Mouse (Mus musculus) intestine, postnatal 0 days (tissue): ENCODE data around the gene Epb41l2. TPM values are rescaled to one million over a fixed set of nuclear protein-coding genes. Genes with fewer than 3 reads are reported as not detected.

Experiments
- ATAC-seq: fragments of 200-750 bp; cut with Nextera tagmentation; 2 replicates; pipeline ENCODE4 v1.8.0; 2017; ENCODE audit warnings: mild to moderate bottlenecking, moderate TSS enrichment, moderate library complexity
- H3K27ac ChIP-seq: fragments of 300-500 bp; sonication (generic); 2 replicates; pipeline ENCODE4 v1.5.1; 2014; ENCODE audit warnings: mild to moderate bottlenecking, low read depth, low read length, moderate library complexity
- H3K27me3 ChIP-seq: fragments of 300-500 bp; sonication (generic); replicated peaks from 2 replicates; pipeline ENCODE4 v1.6.1; 2014; ENCODE audit warnings: low read length, mixed read lengths; ENCODE audit not compliant: control insufficient read depth, insufficient read depth
- H3K36me3 ChIP-seq: fragments of 300-500 bp; sonication (generic); 2 replicates; pipeline ENCODE4 v1.6.1; 2014; ENCODE audit warnings: mild to moderate bottlenecking, moderate library complexity; ENCODE audit not compliant: control insufficient read depth, insufficient read depth
- H3K4me1 ChIP-seq: fragments of 300-500 bp; sonication (generic); replicated peaks from 2 replicates; pipeline ENCODE4 v1.6.1; 2014; ENCODE audit warnings: antibody characterized with exemption, low read length, mixed read lengths; ENCODE audit not compliant: control insufficient read depth, insufficient read depth
- H3K4me2 ChIP-seq: fragments of 300-500 bp; sonication (generic); replicated peaks from 2 replicates; pipeline ENCODE4 v1.6.1; 2014; ENCODE audit warnings: low read depth, mild to moderate bottlenecking, moderate library complexity
- H3K4me3 ChIP-seq: fragments of 300-500 bp; sonication (generic); 2 replicates; pipeline ENCODE4 v1.5.1; 2014; ENCODE audit warnings: low read depth, low read length
- H3K9ac ChIP-seq: fragments of 300-500 bp; sonication (generic); 2 replicates; pipeline ENCODE4 v1.6.1; 2014; ENCODE audit warnings: mild to moderate bottlenecking, low read depth, low read length
- H3K9me3 ChIP-seq: fragments of 300-500 bp; sonication (generic); 2 replicates; pipeline ENCODE4 v1.6.1; 2016; ENCODE audit warnings: mixed run types; ENCODE audit not compliant: control insufficient read depth
- CTCF ChIP-seq: sonication (generic); IDR thresholded peaks from 2 replicates; pipeline ENCODE4 v1.5.1; 2016; ENCODE audit warnings: low read depth, mild to moderate bottlenecking, control low read depth, antibody characterized with exemption, moderate library complexity
- WGBS: fragments of 180-500 bp; shearing (Covaris S2); extraction: QIAGEN DNeasy Blood & Tissue Kit; methylation state at CpG from one replicate; pipeline ENCODE4 v1.1.7; 2014; 5-methylcytosine and 5-hydroxymethylcytosine counted together
- polyA plus RNA-seq: library from polyadenylated mRNA; unstranded; fragments of >200 nt; fragmentation: Nextera tagmentation; extraction: Ambion mirVana; gene quantifications from 2 replicates; pipeline ENCODE4 v1.2.1, GENCODE M21; 2015

Epb41l2 gene
- polyA plus RNA-seq, 1 experiment from 2014 or later, result 13.8 TPM

GRCm38 (mm10) chr10:25408136-25408650, 48.6 kb downstream of the Epb41l2 start:
- no peak overlapping the region for H3K9ac ChIP-seq
- H3K4me2 ChIP-seq, result no peak overlapping the region
- H3K4me1 ChIP-seq, result 0 out of 2 replicates have a peak, but pooled peaks cover 2% of the 10 kb centered on the region
- ATAC-seq, result no peak
- no peaks in the 10 kb centered on the region for H3K9me3 ChIP-seq
- WGBS, result 85% methylated on average over 14 of the region's 14 CpGs
- no peaks in the 10 kb centered on the region for H3K27me3 ChIP-seq
- H3K4me3 ChIP-seq, result no peak overlapping the region
- TF ChIP-seq CTCF, result no peak
- H3K27ac ChIP-seq, result no peak overlapping the region
- H3K36me3 ChIP-seq, result no peaks in the 10 kb centered on the region

GRCm38 (mm10) chr10:25411836-25412373, 52.3 kb downstream of the Epb41l2 start:
- no peak for TF ChIP-seq CTCF
- Histone ChIP-seq H3K4me2 (no peak overlapping the region), H3K9ac (no peak overlapping the region), H3K27ac (no peak overlapping the region), H3K4me1 (no peaks in the 10 kb centered on the region), H3K4me3 (no peak overlapping the region), H3K9me3 (no peaks in the 10 kb centered on the region), H3K27me3 (no peaks in the 10 kb centered on the region), H3K36me3 (no peaks in the 10 kb centered on the region)
- ATAC-seq, result no peak
- WGBS, result 60% methylated on average over 6 of the region's 6 CpGs

GRCm38 (mm10) chr10:25415188-25415717, 55.7 kb downstream of the Epb41l2 start:
- Histone ChIP-seq H3K9me3 (no peaks in the 10 kb centered on the region), H3K4me3 (no peak overlapping the region), H3K4me2 (no peak overlapping the region), H3K4me1 (no peaks in the 10 kb centered on the region), H3K9ac (no peak overlapping the region), H3K27me3 (no peaks in the 10 kb centered on the region), H3K36me3 (no peaks in the 10 kb centered on the region), H3K27ac (no peak overlapping the region)
- ATAC-seq, result no peak
- WGBS, result 77% methylated on average over 7 of the region's 7 CpGs
- peak; percentile 76 for TF ChIP-seq CTCF

DNA sequence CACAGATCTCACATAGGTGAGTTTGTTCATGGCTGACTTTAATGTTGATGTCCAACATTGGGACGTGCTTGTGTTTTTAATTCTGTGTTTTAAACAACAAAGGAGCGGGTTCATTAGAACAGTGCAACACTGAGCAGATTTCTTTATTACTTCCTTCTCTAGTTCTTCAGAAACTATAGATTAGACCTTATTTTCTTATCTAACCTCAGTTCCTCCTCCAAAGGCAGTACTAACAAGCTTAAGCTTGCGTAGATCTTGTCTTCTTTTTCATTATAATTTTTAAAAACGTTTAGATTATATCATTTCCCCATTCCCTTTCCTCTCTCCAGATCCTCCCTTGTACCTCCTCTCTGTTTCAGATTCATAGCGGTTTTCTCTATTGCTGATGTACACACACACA, 57.1 kb downstream of the Epb41l2 start:
- TF ChIP-seq CTCF, result no peak
- H3K4me3 ChIP-seq, result no peak overlapping the region
- no peak overlapping the region for H3K9ac ChIP-seq
- ATAC-seq, result no peak
- no peak overlapping the region for H3K4me2 ChIP-seq
- H3K9me3 ChIP-seq, result no peaks in the 10 kb centered on the region
- no peaks in the 10 kb centered on the region for H3K36me3 ChIP-seq
- H3K27ac ChIP-seq, result no peak overlapping the region
- no peaks in the 10 kb centered on the region for H3K27me3 ChIP-seq
- WGBS, result 73% methylated on average over 5 of the region's 5 CpGs
- no peaks in the 10 kb centered on the region for H3K4me1 ChIP-seq

- Histone ChIP-seq H3K4me2 (no peak overlapping the region), H3K36me3 (no peaks in the 10 kb centered on the region), H3K9ac (no peak overlapping the region), H3K9me3 (no peaks in the 10 kb centered on the region), H3K27ac (peak overlapping the region; percentile 17; the same call in 1 of the 2 replicates), H3K27me3 (no peaks in the 10 kb centered on the region), H3K4me1 (peaks cover 15% of the 10 kb centered on the region; the same call in 1 of the 2 replicates), H3K4me3 (no peak overlapping the region)
- TF ChIP-seq CTCF, result no peak
- no peak for ATAC-seq
- WGBS, result 17% methylated on average over 1 of the region's 1 CpGs
Measured at GRCm38 (mm10) chr10:25426058-25426457, 66.5 kb downstream of the Epb41l2 start.

DNA sequence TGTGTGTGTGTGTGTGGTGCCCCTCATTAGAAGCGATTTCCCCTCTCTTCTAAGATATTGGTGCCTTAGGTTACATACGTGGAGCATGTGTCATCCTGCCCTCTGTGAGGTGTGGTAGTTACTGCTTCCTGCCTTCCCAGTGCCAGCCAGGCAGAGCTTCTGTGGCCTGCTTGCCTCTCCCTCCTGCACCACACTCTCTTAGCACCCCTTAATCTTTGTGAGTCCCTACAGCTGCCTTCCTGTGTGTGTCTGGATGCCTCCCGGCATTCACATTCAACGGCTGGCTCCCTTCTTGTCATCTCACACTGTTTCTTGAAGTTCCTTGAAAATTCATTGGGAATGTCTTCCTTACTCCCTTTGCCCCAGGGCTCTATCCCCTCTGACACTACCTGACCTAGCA, 67.2 kb downstream of the Epb41l2 start:
- Histone ChIP-seq H3K4me2 (peak overlapping the region; percentile 40; the same call in 1 of the 2 replicates), H3K9me3 (no peaks in the 10 kb centered on the region), H3K4me3 (no peak overlapping the region), H3K27me3 (no peaks in the 10 kb centered on the region), H3K9ac (no peak overlapping the region), H3K27ac (peak overlapping the region; percentile 46; the same call in 1 of the 2 replicates), H3K36me3 (no peaks in the 10 kb centered on the region), H3K4me1 (peaks cover 15% of the 10 kb centered on the region; the same call in 1 of the 2 replicates)
- 17% methylated on average over 4 of the region's 4 CpGs for WGBS
- TF ChIP-seq CTCF, result no peak
- ATAC-seq, result peak; percentile 64; the same call in 1 of the 2 replicates
